Mouse (Mus musculus): ENCODE measurements around the gene Mbnl1. TPM values are rescaled to one million over a fixed set of nuclear protein-coding genes. Genes with fewer than 3 reads are reported as not detected.
A peak's percentile ranks its signal among the peaks of the same experiment; 100 is the strongest.
"Not testable (repeated sequence)": the region's sequence is repeated elsewhere in the genome, so short reads cannot be mapped to it uniquely, and the experiment has no call there.

Mbnl1 gene
- polyA plus RNA-seq (2012; rRNA removed): 43.0 and 52.3 TPM in 2 replicates

DNA sequence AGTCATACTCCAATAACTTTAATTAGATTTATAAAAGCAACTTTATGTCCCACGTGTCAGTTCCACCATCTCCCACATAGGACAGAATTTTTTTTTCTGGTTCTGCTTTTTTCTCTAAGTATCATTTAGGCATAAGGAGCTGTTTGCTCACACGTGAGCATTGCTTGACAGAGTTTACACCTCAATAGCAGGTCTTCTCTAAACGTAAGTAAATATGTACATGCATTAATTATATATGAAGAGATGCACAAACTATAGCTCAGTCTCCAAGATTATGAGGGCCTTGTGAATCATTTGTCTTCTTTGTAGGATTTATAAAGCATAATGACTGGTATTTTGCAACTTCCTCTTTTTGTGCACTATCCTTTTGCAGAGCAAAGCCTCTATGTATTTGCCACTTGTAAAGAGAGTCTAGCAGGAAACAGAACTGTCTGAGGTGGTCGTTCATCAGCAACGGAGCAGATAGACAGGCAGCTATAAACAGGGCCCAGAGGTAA is at the start of gene Mbnl1:
Mbnl1 (plus strand) TSS at position 150 of the 497 bp plus-strand sequence.
- no peak within 1 kb of the TSS for H3K4me3 ChIP-seq (ENCODE audit: insufficient read depth, low read depth, low read length)
- DNase-seq: no peak
- WGBS: 48% methylated on average over 5 of the region's 5 CpGs
- no peak within 1 kb of the TSS for H3K27ac ChIP-seq (ENCODE audit: insufficient read depth, low read depth, low read length)
- H3K36me3 ChIP-seq (ENCODE audit: control insufficient read depth, insufficient read depth, low read length): no peaks in the 10 kb centered on the region
- TF ChIP-seq CTCF (conservative IDR thresholded peaks at IDR 0.05; ENCODE audit: insufficient read depth, insufficient read length, low read depth, low read length) (no peak), POLR2A (IDR thresholded peaks at IDR 0.05; ENCODE audit: low read depth, low read length) (no peak)
- H3K27me3 ChIP-seq (replicated peaks; ENCODE audit: control insufficient read depth, insufficient read depth, low read length): no peaks in the 10 kb centered on the region
- no peaks in the 10 kb centered on the region for H3K4me1 ChIP-seq (ENCODE audit: control insufficient read depth, insufficient read depth, low read length)

DNA sequence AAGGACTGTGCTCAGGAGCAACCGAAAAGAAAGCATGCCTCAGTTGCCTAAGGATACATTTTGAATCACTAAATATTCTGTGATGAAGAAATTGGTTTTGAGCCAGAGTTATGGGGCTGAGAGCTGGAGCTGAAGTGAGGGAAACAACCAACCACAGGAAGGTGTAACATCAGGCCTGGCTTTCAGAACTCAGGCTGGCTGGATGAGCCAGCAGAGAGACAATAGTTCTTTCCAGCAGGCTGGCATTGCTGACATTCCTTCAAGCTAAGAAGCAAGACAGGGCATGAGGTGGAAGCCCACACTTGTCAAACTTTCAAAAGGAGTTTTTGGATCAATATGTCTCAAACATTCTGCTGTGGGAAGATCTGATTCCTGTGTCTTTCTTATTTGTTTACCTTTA is 48.5 kb upstream of the Mbnl1 start:
- no peak for DNase-seq
- no peak overlapping the region for H3K27ac ChIP-seq (ENCODE audit: insufficient read depth, low read depth, low read length)
- H3K4me1 ChIP-seq (ENCODE audit: control insufficient read depth, insufficient read depth, low read length): no peaks in the 10 kb centered on the region
- no peaks in the 10 kb centered on the region for H3K27me3 ChIP-seq (replicated peaks; ENCODE audit: control insufficient read depth, insufficient read depth, low read length)
- TF ChIP-seq CTCF (conservative IDR thresholded peaks at IDR 0.05; ENCODE audit: insufficient read depth, insufficient read length, low read depth, low read length) (no peak), POLR2A (IDR thresholded peaks at IDR 0.05; ENCODE audit: low read depth, low read length) (no peak)
- H3K36me3 ChIP-seq (ENCODE audit: control insufficient read depth, insufficient read depth, low read length): no peaks in the 10 kb centered on the region
- H3K4me3 ChIP-seq (ENCODE audit: insufficient read depth, low read depth, low read length): no peak overlapping the region
- WGBS: 94% methylated on average over 1 of the region's 1 CpGs

DNA sequence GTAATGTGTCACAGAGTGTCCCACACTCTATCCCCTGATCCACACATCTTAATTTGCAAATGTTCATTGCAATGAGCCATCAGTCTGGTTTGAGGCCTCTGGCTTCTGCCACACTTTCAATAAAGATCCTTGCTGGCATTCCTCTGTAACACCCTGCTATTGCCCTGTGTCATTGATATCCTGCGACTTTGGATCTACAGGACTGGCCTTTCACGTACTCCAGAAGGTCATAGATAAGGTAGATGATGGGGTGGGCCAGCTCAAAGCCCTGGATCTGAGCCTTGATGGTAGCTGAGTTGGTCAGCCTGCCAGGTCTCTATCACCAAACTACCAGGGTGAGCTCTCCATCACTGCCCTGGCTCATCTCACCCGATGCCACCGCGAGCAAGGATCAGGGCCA is 43.6 kb upstream of the Mbnl1 start:
- Histone ChIP-seq H3K36me3 (ENCODE audit: control insufficient read depth, insufficient read depth, low read length) (no peaks in the 10 kb centered on the region), H3K4me3 (ENCODE audit: insufficient read depth, low read depth, low read length) (no peak overlapping the region), H3K27me3 (replicated peaks; ENCODE audit: control insufficient read depth, insufficient read depth, low read length) (no peaks in the 10 kb centered on the region), H3K27ac (ENCODE audit: insufficient read depth, low read depth, low read length) (no peak overlapping the region), H3K4me1 (ENCODE audit: control insufficient read depth, insufficient read depth, low read length) (no peaks in the 10 kb centered on the region)
- no peak for DNase-seq
- WGBS: 94% methylated on average over 5 of the region's 5 CpGs
- no peak for TF ChIP-seq CTCF (conservative IDR thresholded peaks at IDR 0.05; ENCODE audit: insufficient read depth, insufficient read length, low read depth, low read length)

DNA sequence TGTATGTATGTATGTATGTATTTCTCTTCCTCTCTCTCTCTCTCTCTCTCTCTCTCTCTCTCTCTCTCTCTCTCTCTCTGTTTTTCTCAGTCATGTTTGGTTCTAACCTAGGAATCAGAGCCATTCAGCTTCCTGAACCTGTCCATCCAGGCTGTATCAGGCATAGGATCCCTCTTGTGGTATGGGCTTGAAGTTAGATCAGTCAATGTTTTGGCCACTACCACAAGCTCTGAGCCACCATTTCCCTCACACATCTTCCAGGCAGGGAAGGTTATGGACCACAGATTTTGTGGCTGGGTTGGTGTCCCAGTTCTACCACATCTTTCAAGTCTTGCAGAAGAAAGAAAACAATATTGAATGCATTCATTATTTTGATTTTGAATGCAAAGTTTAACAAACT is 35.4 kb upstream of the Mbnl1 start:
- no peaks in the 10 kb centered on the region for H3K27me3 ChIP-seq (replicated peaks; ENCODE audit: control insufficient read depth, insufficient read depth, low read length)
- peak overlapping the region; percentile 0; the same call in 1 of the 2 replicates for H3K27ac ChIP-seq (ENCODE audit: insufficient read depth, low read depth, low read length)
- H3K4me1 ChIP-seq (ENCODE audit: control insufficient read depth, insufficient read depth, low read length): no peaks in the 10 kb centered on the region
- DNase-seq: no peak
- H3K36me3 ChIP-seq (ENCODE audit: control insufficient read depth, insufficient read depth, low read length): no peaks in the 10 kb centered on the region
- no peak overlapping the region for H3K4me3 ChIP-seq (ENCODE audit: insufficient read depth, low read depth, low read length)
- TF ChIP-seq POLR2A (IDR thresholded peaks at IDR 0.05; ENCODE audit: low read depth, low read length) (no peak), CTCF (conservative IDR thresholded peaks at IDR 0.05; ENCODE audit: insufficient read depth, insufficient read length, low read depth, low read length) (no peak)

DNA sequence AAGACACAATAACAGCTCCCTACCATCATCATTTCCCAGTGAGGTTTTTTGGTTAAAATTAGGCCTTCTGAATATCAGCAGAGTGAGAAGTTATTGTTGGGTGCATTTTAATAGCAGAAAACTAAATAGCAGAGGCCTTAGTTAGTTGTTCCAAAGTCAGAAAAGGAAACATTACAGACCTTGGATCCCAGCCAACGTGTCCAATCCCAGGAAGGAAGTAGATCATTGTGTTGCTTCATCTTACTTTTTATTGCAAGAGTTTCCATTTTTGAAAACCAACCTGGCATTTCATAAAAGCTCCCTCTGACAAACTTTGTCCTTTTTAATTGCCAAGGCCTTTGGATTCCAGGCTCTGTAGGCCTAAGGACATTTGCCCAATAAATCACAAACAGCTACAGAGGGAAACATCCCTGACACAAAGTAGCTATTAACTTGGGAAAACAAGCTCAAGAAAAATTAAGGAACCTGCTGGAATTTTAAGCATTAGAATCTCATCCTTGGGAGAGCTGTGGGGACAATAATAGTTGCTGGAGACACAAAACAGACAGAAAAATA is 34.9 kb upstream of the Mbnl1 start:
- peak; percentile 87 for DNase-seq
- no peak for TF ChIP-seq POLR2A (IDR thresholded peaks at IDR 0.05; ENCODE audit: low read depth, low read length)
- peak overlapping the region; percentile 0; the same call in 1 of the 2 replicates for H3K27ac ChIP-seq (ENCODE audit: insufficient read depth, low read depth, low read length)
- no peaks in the 10 kb centered on the region for H3K27me3 ChIP-seq (replicated peaks; ENCODE audit: control insufficient read depth, insufficient read depth, low read length)
- H3K4me3 ChIP-seq (ENCODE audit: insufficient read depth, low read depth, low read length): no peak overlapping the region
- H3K4me1 ChIP-seq (ENCODE audit: control insufficient read depth, insufficient read depth, low read length): no peaks in the 10 kb centered on the region
- 26% methylated on average over 1 of the region's 1 CpGs for WGBS
- no peaks in the 10 kb centered on the region for H3K36me3 ChIP-seq (ENCODE audit: control insufficient read depth, insufficient read depth, low read length)

DNA sequence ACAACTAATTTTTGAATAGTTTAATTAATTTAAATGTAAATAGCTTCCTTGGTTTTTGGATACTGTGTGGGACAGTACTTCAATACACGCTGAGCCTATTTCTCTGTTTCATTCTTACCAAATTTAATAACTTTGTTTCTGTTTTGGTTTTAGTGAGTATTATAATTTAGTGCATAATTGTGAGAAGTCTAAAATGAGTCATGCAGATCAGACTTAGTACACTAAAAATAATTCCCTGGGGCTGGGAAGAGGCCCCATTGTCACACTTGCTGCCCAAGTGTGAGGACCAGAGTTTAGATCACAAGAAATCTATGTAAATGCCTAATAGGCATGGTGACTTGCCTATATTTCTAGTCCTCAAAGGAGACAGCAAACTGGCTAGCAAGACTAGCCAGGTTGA is 33.9 kb upstream of the Mbnl1 start:
- Histone ChIP-seq H3K4me3 (ENCODE audit: insufficient read depth, low read depth, low read length) (no peak overlapping the region), H3K27me3 (replicated peaks; ENCODE audit: control insufficient read depth, insufficient read depth, low read length) (no peaks in the 10 kb centered on the region), H3K36me3 (ENCODE audit: control insufficient read depth, insufficient read depth, low read length) (no peaks in the 10 kb centered on the region), H3K4me1 (ENCODE audit: control insufficient read depth, insufficient read depth, low read length) (no peaks in the 10 kb centered on the region), H3K27ac (ENCODE audit: insufficient read depth, low read depth, low read length) (no peak overlapping the region)
- no peak for DNase-seq
- TF ChIP-seq POLR2A (IDR thresholded peaks at IDR 0.05; ENCODE audit: low read depth, low read length) (no peak), CTCF (conservative IDR thresholded peaks at IDR 0.05; ENCODE audit: insufficient read depth, insufficient read length, low read depth, low read length) (no peak)
- WGBS: 86% methylated on average over 1 of the region's 1 CpGs

DNA sequence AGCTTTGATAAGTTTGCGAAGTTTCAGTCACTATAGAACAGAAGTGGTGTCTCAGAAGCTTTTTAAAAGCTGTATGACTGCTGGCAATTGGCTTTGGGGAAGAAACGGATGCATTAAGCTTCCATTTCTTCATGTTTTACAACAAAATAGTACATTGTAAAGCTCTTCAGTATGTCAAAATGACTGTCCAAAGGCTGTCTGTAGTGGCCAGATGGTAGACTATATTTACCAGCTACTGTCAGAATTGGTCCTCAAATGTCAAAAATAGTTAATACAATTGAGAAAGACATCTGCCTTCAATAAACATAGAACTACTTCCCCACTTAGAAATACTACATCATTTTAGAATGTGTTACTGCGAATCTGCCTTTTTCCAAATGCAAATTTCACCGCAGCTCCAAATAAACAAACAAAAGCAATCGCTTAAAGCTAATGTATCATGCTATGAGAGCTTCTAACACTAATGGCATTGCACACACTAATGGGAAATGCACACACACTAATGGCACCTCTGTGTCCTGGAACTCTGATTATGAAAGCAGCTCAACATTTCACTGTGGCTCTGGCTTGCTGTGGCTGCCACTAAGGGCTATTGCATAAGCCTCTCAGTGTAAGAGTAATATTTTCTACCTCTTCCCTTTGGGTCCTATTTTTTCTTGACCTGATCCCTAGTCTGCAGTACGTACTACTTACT is 10.7 kb upstream of the Mbnl1 start:
- DNase-seq: no peak
- TF ChIP-seq POLR2A (IDR thresholded peaks at IDR 0.05; ENCODE audit: low read depth, low read length) (no peak), CTCF (conservative IDR thresholded peaks at IDR 0.05; ENCODE audit: insufficient read depth, insufficient read length, low read depth, low read length) (no peak)
- Histone ChIP-seq H3K4me3 (ENCODE audit: insufficient read depth, low read depth, low read length) (no peak overlapping the region), H3K36me3 (ENCODE audit: control insufficient read depth, insufficient read depth, low read length) (no peaks in the 10 kb centered on the region), H3K27me3 (replicated peaks; ENCODE audit: control insufficient read depth, insufficient read depth, low read length) (no peaks in the 10 kb centered on the region), H3K4me1 (ENCODE audit: control insufficient read depth, insufficient read depth, low read length) (no peaks in the 10 kb centered on the region), H3K27ac (ENCODE audit: insufficient read depth, low read depth, low read length) (no peak overlapping the region)
- WGBS: 85% methylated on average over 6 of the region's 6 CpGs

DNA sequence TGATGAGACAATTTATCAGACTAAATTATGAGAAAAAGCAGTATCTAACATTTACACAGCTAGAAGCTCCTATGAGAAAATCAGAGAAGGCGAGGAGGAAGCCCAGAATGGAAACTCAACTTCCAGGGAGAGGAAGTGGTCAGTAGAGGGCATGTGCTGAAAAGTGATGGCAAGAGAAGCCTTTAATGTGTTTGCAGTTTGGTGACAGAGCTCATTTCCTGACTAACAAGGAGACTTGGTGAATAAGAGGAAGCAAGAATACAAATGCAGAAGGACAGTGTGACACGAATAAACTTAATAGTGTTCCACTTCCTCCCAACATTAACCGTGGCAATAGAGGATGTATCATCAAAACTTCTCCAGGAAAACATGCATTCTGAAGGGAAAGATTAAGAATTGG is 4.0 kb upstream of the Mbnl1 start:
- H3K27ac ChIP-seq (ENCODE audit: insufficient read depth, low read depth, low read length); H3K4me3 ChIP-seq (ENCODE audit: insufficient read depth, low read depth, low read length); H3K36me3 ChIP-seq (ENCODE audit: control insufficient read depth, insufficient read depth, low read length); H3K4me1 ChIP-seq (ENCODE audit: control insufficient read depth, insufficient read depth, low read length); H3K27me3 ChIP-seq (replicated peaks; ENCODE audit: control insufficient read depth, insufficient read depth, low read length); DNase-seq: not testable (repeated sequence)
- WGBS: 47% methylated on average over 2 of the region's 3 CpGs

DNA sequence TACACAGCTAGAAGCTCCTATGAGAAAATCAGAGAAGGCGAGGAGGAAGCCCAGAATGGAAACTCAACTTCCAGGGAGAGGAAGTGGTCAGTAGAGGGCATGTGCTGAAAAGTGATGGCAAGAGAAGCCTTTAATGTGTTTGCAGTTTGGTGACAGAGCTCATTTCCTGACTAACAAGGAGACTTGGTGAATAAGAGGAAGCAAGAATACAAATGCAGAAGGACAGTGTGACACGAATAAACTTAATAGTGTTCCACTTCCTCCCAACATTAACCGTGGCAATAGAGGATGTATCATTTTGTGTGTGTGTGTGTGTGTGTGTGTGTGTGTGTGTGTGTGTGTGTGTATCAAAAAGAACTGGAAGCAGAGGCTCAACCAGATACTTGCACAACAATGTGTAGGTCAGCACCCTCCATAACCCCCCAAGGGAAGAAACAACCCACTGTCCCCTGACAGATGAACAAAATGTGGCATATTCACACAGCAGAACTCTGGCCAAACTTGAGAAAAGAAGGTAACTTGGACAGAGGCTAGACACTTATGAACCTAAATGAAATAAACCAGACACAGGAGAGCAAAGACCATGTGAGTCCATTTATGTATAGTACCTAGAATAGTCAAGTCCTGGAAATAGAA is 3.3 kb upstream of the Mbnl1 start:
- H3K4me3 ChIP-seq (ENCODE audit: insufficient read depth, low read depth, low read length); H3K4me1 ChIP-seq (ENCODE audit: control insufficient read depth, insufficient read depth, low read length); H3K27ac ChIP-seq (ENCODE audit: insufficient read depth, low read depth, low read length); H3K27me3 ChIP-seq (replicated peaks; ENCODE audit: control insufficient read depth, insufficient read depth, low read length); H3K36me3 ChIP-seq (ENCODE audit: control insufficient read depth, insufficient read depth, low read length): not testable (repeated sequence)
- 44% methylated on average over 2 of the region's 3 CpGs for WGBS
- peak; percentile 22 for DNase-seq
